Mouse (Mus musculus) myocyte (in vitro differentiated cells): ENCODE measurements at regions not wholly inside any gene's neighbourhood (a gene's known extent, or its start where the extent isn't known, plus 50 kb on each side); places are given as distances from the start of the nearest gene placed in this dataset.

ENCODE experiments used
- H3K27me3 ChIP-seq: one replicate; pipeline ENCODE4 v1.6.1; 2011; ENCODE audit not compliant: control insufficient read depth, insufficient read depth, insufficient read length
- H3K36me3 ChIP-seq: one replicate; pipeline ENCODE4 v1.6.1; 2011; ENCODE audit not compliant: control insufficient read depth, insufficient read depth
- H3K4me2 ChIP-seq: one replicate; pipeline ENCODE4 v1.6.1; 2011; ENCODE audit warnings: low read depth, control low read depth
- H3K4me3 ChIP-seq: one replicate; pipeline ENCODE4 v1.5.1; 2011; ENCODE audit warnings: mild to moderate bottlenecking, control low read depth, moderate library complexity
- H3K79me2 ChIP-seq: one replicate; pipeline ENCODE4 v1.6.1; 2011; ENCODE audit not compliant: control insufficient read depth, insufficient read depth
- H3ac ChIP-seq: one replicate; pipeline ENCODE4 v1.6.1; 2011; ENCODE audit not compliant: control insufficient read depth, insufficient read length
- CEBPB ChIP-seq: IDR thresholded peaks from 2 replicates; pipeline ENCODE4 v1.6.1; 2011; ENCODE audit warnings: mild to moderate bottlenecking, moderate library complexity; ENCODE audit not compliant: poor library complexity, insufficient read depth, severe bottlenecking
- E2F4 ChIP-seq: IDR thresholded peaks from one replicate; pipeline ENCODE4 v1.6.1; 2011; ENCODE audit warnings: mild to moderate bottlenecking, control low read depth, moderate library complexity; ENCODE audit not compliant: insufficient read depth
- MAX ChIP-seq: IDR thresholded peaks from one replicate; pipeline ENCODE4 v1.6.1; 2011; ENCODE audit warnings: low read depth, mild to moderate bottlenecking, control low read depth
- MYOD1 ChIP-seq, 3 experiments: IDR thresholded peaks; one replicate each; pipeline ENCODE4 v1.6.1; 2011; ENCODE audit warnings: control low read depth in 2 of 3, low read depth in 2 of 3, mild to moderate bottlenecking in 2 of 3, moderate library complexity in 1 of 3; ENCODE audit not compliant: insufficient read length in 2 of 3, control insufficient read depth in 1 of 3
- MYOG ChIP-seq, 3 experiments: IDR thresholded peaks; one replicate each; pipeline ENCODE4 v1.6.1; 2011; ENCODE audit warnings: control low read depth in 2 of 3, low read depth in 2 of 3, mild to moderate bottlenecking in 2 of 3; ENCODE audit not compliant: insufficient read length in 2 of 3, control insufficient read depth in 1 of 3, insufficient read depth in 1 of 3
- POLR2A ChIP-seq: IDR thresholded peaks from one replicate; pipeline ENCODE4 v1.6.1; 2011; ENCODE audit warnings: low read depth, mild to moderate bottlenecking, control low read depth, moderate library complexity; ENCODE audit not compliant: insufficient read length
- POLR2AphosphoS2 ChIP-seq: IDR thresholded peaks from one replicate; pipeline ENCODE4 v1.6.1; 2011; ENCODE audit warnings: low read depth, control low read depth; ENCODE audit not compliant: insufficient read length
- REST ChIP-seq: IDR thresholded peaks from one replicate; pipeline ENCODE4 v1.6.1; 2011; ENCODE audit warnings: mild to moderate bottlenecking, control low read depth, moderate library complexity; ENCODE audit not compliant: insufficient read depth, insufficient read length
- SRF ChIP-seq: IDR thresholded peaks from one replicate; pipeline ENCODE4 v1.6.1; 2011; ENCODE audit warnings: low read depth; ENCODE audit not compliant: control insufficient read depth, insufficient read length
- TCF12 ChIP-seq: IDR thresholded peaks from one replicate; pipeline ENCODE4 v1.6.1; 2011; ENCODE audit warnings: mild to moderate bottlenecking, control low read depth; ENCODE audit not compliant: poor library complexity, insufficient read depth, severe bottlenecking
- TCF3 ChIP-seq: IDR thresholded peaks from one replicate; pipeline ENCODE4 v1.6.1; 2011; ENCODE audit warnings: low read depth, control low read depth; ENCODE audit not compliant: insufficient read length
- USF1 ChIP-seq: IDR thresholded peaks from one replicate; pipeline ENCODE4 v1.6.1; 2011; ENCODE audit warnings: low read depth, mild to moderate bottlenecking, control low read depth, moderate library complexity

GRCm38 (mm10) chr6:41202302-41202701 is 99.8 kb upstream of the Try4 start:
- no peak overlapping the region for H3K4me3 ChIP-seq
- no peaks in the 10 kb centered on the region for H3K79me2 ChIP-seq
- H3K27me3 ChIP-seq: no peaks in the 10 kb centered on the region
- TF ChIP-seq POLR2AphosphoS2 (no peak), MYOD1 (IDR thresholded peaks at IDR 0.05; ENCODE audit: control insufficient read depth in 1 of 3, insufficient read length in 2 of 3, low read depth in 2 of 3) (no peak), MAX (no peak), USF1 (no peak), REST (no peak), MYOG (IDR thresholded peaks at IDR 0.05; ENCODE audit: control insufficient read depth in 1 of 3, insufficient read depth in 1 of 3, insufficient read length in 2 of 3, low read depth in 2 of 3) (no peak), CEBPB (no peak), TCF12 (no peak), SRF (no peak), POLR2A (no peak), TCF3 (no peak), E2F4 (no peak)
- no peak overlapping the region for H3K4me2 ChIP-seq
- no peaks in the 10 kb centered on the region for H3K36me3 ChIP-seq
- H3ac ChIP-seq: no peak overlapping the region

- no peak overlapping the region for H3ac ChIP-seq
- H3K79me2 ChIP-seq: no peaks in the 10 kb centered on the region
- no peaks in the 10 kb centered on the region for H3K36me3 ChIP-seq
- no peak overlapping the region for H3K4me3 ChIP-seq
- TF ChIP-seq MAX (no peak), E2F4 (no peak), CEBPB (no peak), POLR2A (no peak)
- H3K27me3 ChIP-seq: no peaks in the 10 kb centered on the region
- no peak overlapping the region for H3K4me2 ChIP-seq
Measured at GRCm38 (mm10) chr6:41194464-41194863, 107.6 kb upstream of the Try4 start.

GRCm38 (mm10) chr6:41191734-41192326 is 110.2 kb upstream of the Try4 start:
- H3K4me3 ChIP-seq: no peak overlapping the region
- no peaks in the 10 kb centered on the region for H3K36me3 ChIP-seq
- no peak for TF ChIP-seq USF1
- no peak for TF ChIP-seq TCF12
- TF ChIP-seq MAX: no peak
- no peak for TF ChIP-seq POLR2AphosphoS2
- no peak for TF ChIP-seq POLR2A
- TF ChIP-seq SRF: no peak
- TF ChIP-seq TCF3: no peak
- TF ChIP-seq REST: no peak
- TF ChIP-seq MYOG (IDR thresholded peaks at IDR 0.05; ENCODE audit: control insufficient read depth in 1 of 3, insufficient read depth in 1 of 3, insufficient read length in 2 of 3, low read depth in 2 of 3): no peak
- no peak for TF ChIP-seq CEBPB
- TF ChIP-seq E2F4: no peak
- no peak for TF ChIP-seq MYOD1 (IDR thresholded peaks at IDR 0.05; ENCODE audit: control insufficient read depth in 1 of 3, insufficient read length in 2 of 3, low read depth in 2 of 3)
- no peaks in the 10 kb centered on the region for H3K79me2 ChIP-seq
- no peak overlapping the region for H3K4me2 ChIP-seq
- H3ac ChIP-seq: no peak overlapping the region
- H3K27me3 ChIP-seq: no peaks in the 10 kb centered on the region

DNA sequence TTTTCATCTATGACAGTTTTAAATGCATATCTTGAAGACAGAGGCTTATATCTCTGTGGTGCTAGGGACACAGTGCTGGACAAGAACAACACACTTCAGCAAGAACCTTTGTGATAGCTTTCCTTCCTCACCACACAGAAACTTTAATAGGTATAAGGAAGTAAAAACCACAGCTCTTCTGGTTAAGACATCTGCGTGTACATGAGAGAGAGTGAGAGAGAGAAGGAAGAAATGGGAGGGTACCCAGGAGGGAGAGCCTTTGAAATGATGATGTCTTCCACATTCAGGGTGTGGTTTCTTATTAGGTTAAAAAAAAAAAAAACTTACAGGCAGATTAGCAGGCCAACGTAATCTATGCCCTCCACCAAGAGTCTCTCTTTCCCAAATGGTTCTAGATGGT is 113.2 kb upstream of the Try4 start:
- no peak for TF ChIP-seq SRF
- H3K36me3 ChIP-seq: no peaks in the 10 kb centered on the region
- no peaks in the 10 kb centered on the region for H3K27me3 ChIP-seq

GRCm38 (mm10) chr6:41187966-41188365 is 114.1 kb upstream of the Try4 start:
- TF ChIP-seq MYOD1 (IDR thresholded peaks at IDR 0.05; ENCODE audit: control insufficient read depth in 1 of 3, insufficient read length in 2 of 3, low read depth in 2 of 3): no peak
- no peak for TF ChIP-seq MYOG (IDR thresholded peaks at IDR 0.05; ENCODE audit: control insufficient read depth in 1 of 3, insufficient read depth in 1 of 3, insufficient read length in 2 of 3, low read depth in 2 of 3)
- TF ChIP-seq POLR2A: no peak
- no peak for TF ChIP-seq SRF
- TF ChIP-seq USF1: no peak
- TF ChIP-seq TCF3: no peak
- TF ChIP-seq CEBPB: no peak
- no peak for TF ChIP-seq REST
- no peak for TF ChIP-seq POLR2AphosphoS2
- no peak for TF ChIP-seq TCF12
- no peak for TF ChIP-seq MAX
- no peak for TF ChIP-seq E2F4
- Histone ChIP-seq H3ac (no peak overlapping the region), H3K4me2 (no peak overlapping the region), H3K79me2 (no peaks in the 10 kb centered on the region), H3K27me3 (no peaks in the 10 kb centered on the region), H3K36me3 (no peaks in the 10 kb centered on the region), H3K4me3 (no peak overlapping the region)

More for the DNA sequence above, 113.2 kb upstream of the Try4 start:
- Histone ChIP-seq H3K4me3 (no peak overlapping the region), H3K79me2 (no peaks in the 10 kb centered on the region), H3ac (no peak overlapping the region), H3K4me2 (no peak overlapping the region)
